Mouse (Mus musculus): ENCODE measurements around the gene Fignl2. TPM values are rescaled to one million over a fixed set of nuclear protein-coding genes. Genes with fewer than 3 reads are reported as not detected.

Fignl2 gene
- total and polyA plus RNA-seq, 3 experiments = not detected

- H3K27me3 ChIP-seq (replicated peaks) = peaks cover 61% of the 10 kb centered on the region
- no peak overlapping the region for H3K4me3 ChIP-seq (replicated peaks in 1 of 3; ENCODE audit: low read depth in 2 of 3, low read length in 2 of 3, poor library complexity in 1 of 3)
- no peak for TF ChIP-seq SIN3A (IDR thresholded peaks at IDR 0.05; ENCODE audit: low read length)
- TF ChIP-seq POLR2A (IDR thresholded peaks at IDR 0.05; ENCODE audit: low read depth, low read length) = no peak
- TF ChIP-seq JUND (conservative IDR thresholded peaks at IDR 0.05; ENCODE audit: low read depth, low read length) = no peak
- TF ChIP-seq BHLHE40 (IDR thresholded peaks at IDR 0.05; ENCODE audit: low read depth, low read length) = no peak
- no peak for TF ChIP-seq CHD1 (IDR thresholded peaks at IDR 0.05; ENCODE audit: low read depth, low read length)
- in situ Hi-C loops (cut with MboI; ENCODE audit: low pct_ligation_motif_present, low pct_unique_long_range_greater_than_20kb, low sequenced_read_pairs) = no loop called here
- H3K27ac ChIP-seq (ENCODE audit: insufficient read depth, low read depth) = no peak overlapping the region
- no peak overlapping the region for H3K9ac ChIP-seq (ENCODE audit: insufficient read depth, low read depth)
- H3K4me2 ChIP-seq (ENCODE audit: insufficient read depth, low read depth, poor library complexity, severe bottlenecking) = no peak overlapping the region
- no peak for DNase-seq (ENCODE audit: extremely low read depth)
- H3K4me1 ChIP-seq (ENCODE audit: control insufficient read depth in 1 of 2, insufficient read depth in 2 of 2) = peaks cover 2% of the 10 kb centered on the region in 2 experiments; a peak in 2 of 4 replicates
- peaks cover under 1% of the 10 kb centered on the region for H3K9me3 ChIP-seq (replicated peaks; ENCODE audit: low read length)
- H3K79me2 ChIP-seq (replicated peaks; ENCODE audit: control insufficient read depth, extremely low read depth, insufficient read depth, poor library complexity, severe bottlenecking) = no peaks in the 10 kb centered on the region
- dilution Hi-C loops (cut with MboI; ENCODE audit: extremely low pct_ligation_motif_present, extremely low pct_unique_long_range_greater_than_20kb, low sequenced_read_pairs) = no loop called here
- H3K36me3 ChIP-seq (replicated peaks in 1 of 2; ENCODE audit: control insufficient read depth in 1 of 2, insufficient read depth in 1 of 2, low read length in 1 of 2) = no peaks in the 10 kb centered on the region
Measured at GRCm38 (mm10) chr15:101095392-101095791, 17.0 kb upstream of the Fignl2 start.

DNA sequence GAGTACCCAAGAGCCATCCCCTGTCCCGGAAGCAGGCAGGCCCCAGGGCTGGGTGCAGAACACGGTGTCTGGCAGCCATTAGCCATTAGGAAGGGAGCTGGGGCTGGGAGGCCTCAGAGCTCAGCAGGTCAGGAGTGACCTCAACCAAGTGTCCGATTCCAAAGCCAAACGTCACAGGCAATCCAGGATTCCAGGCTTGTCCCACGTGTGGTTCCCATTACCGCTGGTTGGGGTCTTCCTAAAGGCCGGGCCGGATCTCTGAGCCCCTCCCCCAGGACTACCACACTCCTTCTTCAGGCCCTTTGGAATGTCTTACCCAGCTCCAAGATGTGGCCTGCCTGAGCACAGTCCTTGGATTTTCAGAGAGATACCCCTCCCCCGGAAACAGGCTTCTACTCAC lies 16.6 kb upstream of the Fignl2 start:
- Histone ChIP-seq H3K9ac (ENCODE audit: insufficient read depth, low read depth) (no peak overlapping the region), H3K27me3 (replicated peaks) (peaks cover 65% of the 10 kb centered on the region)

GRCm38 (mm10) chr15:101093988-101094387 lies 15.6 kb upstream of the Fignl2 start:
- H3K9me3 ChIP-seq (replicated peaks; ENCODE audit: low read length) = no peaks in the 10 kb centered on the region
- TF ChIP-seq MAZ (IDR thresholded peaks at IDR 0.05; ENCODE audit: low read depth, low read length) (no peak), CTCF (conservative IDR thresholded peaks at IDR 0.05 in 1 of 2, IDR thresholded peaks at IDR 0.05 in 1 of 2; ENCODE audit: low read depth in 2 of 2, low read length in 2 of 2) (no peak), MAX (IDR thresholded peaks at IDR 0.05; ENCODE audit: low read length) (no peak), IRF4 (IDR thresholded peaks at IDR 0.05; ENCODE audit: low read depth, low read length) (no peak), NELFE (IDR thresholded peaks at IDR 0.05; ENCODE audit: low read depth, low read length) (no peak), POLR2A (IDR thresholded peaks at IDR 0.05; ENCODE audit: low read depth, low read length) (no peak), MXI1 (IDR thresholded peaks at IDR 0.05; ENCODE audit: low read depth, low read length) (no peak), SIN3A (IDR thresholded peaks at IDR 0.05; ENCODE audit: low read length) (no peak), HCFC1 (IDR thresholded peaks at IDR 0.05; ENCODE audit: low read depth, low read length) (no peak), ZKSCAN1 (IDR thresholded peaks at IDR 0.05; ENCODE audit: borderline replicate concordance, low read depth, low read length) (no peak), CHD1 (IDR thresholded peaks at IDR 0.05; ENCODE audit: low read depth, low read length) (no peak), MEF2A (IDR thresholded peaks at IDR 0.05; ENCODE audit: borderline replicate concordance, low read depth, low read length) (no peak), ZC3H11A (IDR thresholded peaks at IDR 0.05; ENCODE audit: low read depth, low read length) (no peak), JUN (IDR thresholded peaks at IDR 0.05; ENCODE audit: insufficient read depth, low read depth, low read length) (no peak)
- dilution Hi-C loops (cut with MboI; ENCODE audit: extremely low pct_ligation_motif_present, extremely low pct_unique_long_range_greater_than_20kb, low sequenced_read_pairs) = no loop called here
- no peak overlapping the region for H3K27ac ChIP-seq (ENCODE audit: insufficient read depth, low read depth)
- no peak for DNase-seq (ENCODE audit: extremely low read depth)
- H3K4me2 ChIP-seq (ENCODE audit: insufficient read depth, low read depth, poor library complexity, severe bottlenecking) = no peak overlapping the region
- peaks cover 2 to 6% of the 10 kb centered on the region in 2 experiments; a peak in 3 of 4 replicates for H3K4me1 ChIP-seq (ENCODE audit: control insufficient read depth in 1 of 2, insufficient read depth in 2 of 2)
- no peaks in the 10 kb centered on the region for H3K36me3 ChIP-seq (replicated peaks in 1 of 2; ENCODE audit: control insufficient read depth in 1 of 2, insufficient read depth in 1 of 2, low read length in 1 of 2)
- in situ Hi-C loops (cut with MboI; ENCODE audit: low pct_ligation_motif_present, low pct_unique_long_range_greater_than_20kb, low sequenced_read_pairs) = no loop called here
- H3K27me3 ChIP-seq (replicated peaks) = peaks cover 61% of the 10 kb centered on the region
- no peak overlapping the region for H3K4me3 ChIP-seq (replicated peaks in 1 of 3; ENCODE audit: low read depth in 2 of 3, low read length in 2 of 3, poor library complexity in 1 of 3)
- H3K79me2 ChIP-seq (replicated peaks; ENCODE audit: control insufficient read depth, extremely low read depth, insufficient read depth, poor library complexity, severe bottlenecking) = no peaks in the 10 kb centered on the region
- no peak overlapping the region for H3K9ac ChIP-seq (ENCODE audit: insufficient read depth, low read depth)

More for the DNA sequence above, 16.6 kb upstream of the Fignl2 start:
- Histone ChIP-seq H3K9me3 (replicated peaks; ENCODE audit: low read length) (no peaks in the 10 kb centered on the region), H3K36me3 (replicated peaks in 1 of 2; ENCODE audit: control insufficient read depth in 1 of 2, insufficient read depth in 1 of 2, low read length in 1 of 2) (no peaks in the 10 kb centered on the region), H3K4me3 (replicated peaks in 1 of 3; ENCODE audit: low read depth in 2 of 3, low read length in 2 of 3, poor library complexity in 1 of 3) (no peak overlapping the region), H3K4me2 (ENCODE audit: insufficient read depth, low read depth, poor library complexity, severe bottlenecking) (no peak overlapping the region), H3K27ac (ENCODE audit: insufficient read depth, low read depth) (no peak overlapping the region), H3K79me2 (replicated peaks; ENCODE audit: control insufficient read depth, extremely low read depth, insufficient read depth, poor library complexity, severe bottlenecking) (no peaks in the 10 kb centered on the region), H3K4me1 (ENCODE audit: control insufficient read depth in 1 of 2, insufficient read depth in 2 of 2) (peaks cover 2% of the 10 kb centered on the region in 2 experiments; a peak in 2 of 4 replicates)
- no peak for DNase-seq (ENCODE audit: extremely low read depth)
- in situ Hi-C loops (cut with MboI; ENCODE audit: low pct_ligation_motif_present, low pct_unique_long_range_greater_than_20kb, low sequenced_read_pairs) = no loop called here
- no peak for TF ChIP-seq TBP (conservative IDR thresholded peaks at IDR 0.05; ENCODE audit: low read depth, low read length)
- no peak for TF ChIP-seq JUN (IDR thresholded peaks at IDR 0.05; ENCODE audit: insufficient read depth, low read depth, low read length)
- TF ChIP-seq TCF12 (IDR thresholded peaks at IDR 0.05; ENCODE audit: low read depth, low read length) = no peak
- no peak for TF ChIP-seq SIN3A (IDR thresholded peaks at IDR 0.05; ENCODE audit: low read length)
- TF ChIP-seq ETS1 (conservative IDR thresholded peaks at IDR 0.05; ENCODE audit: low read depth, low read length) = no peak
- no peak for TF ChIP-seq MYC (IDR thresholded peaks at IDR 0.05; ENCODE audit: low read depth, low read length)
- TF ChIP-seq SMC3 (IDR thresholded peaks at IDR 0.05; ENCODE audit: low read depth, low read length) = no peak
- TF ChIP-seq NRF1 (IDR thresholded peaks at IDR 0.05; ENCODE audit: low read depth, low read length) = no peak
- TF ChIP-seq MXI1 (IDR thresholded peaks at IDR 0.05; ENCODE audit: low read depth, low read length) = no peak
- TF ChIP-seq POLR2AphosphoS2 (IDR thresholded peaks at IDR 0.05; ENCODE audit: low read depth, low read length) = no peak
- no peak for TF ChIP-seq ZKSCAN1 (IDR thresholded peaks at IDR 0.05; ENCODE audit: borderline replicate concordance, low read depth, low read length)
- TF ChIP-seq ZNF384 (IDR thresholded peaks at IDR 0.05; ENCODE audit: low read depth, low read length) = no peak
- no peak for TF ChIP-seq E2F4 (IDR thresholded peaks at IDR 0.05; ENCODE audit: insufficient replicate concordance, low read depth, low read length)
- no peak for TF ChIP-seq PAX5 (IDR thresholded peaks at IDR 0.05; ENCODE audit: low read length)
- no peak for TF ChIP-seq ZMIZ1 (IDR thresholded peaks at IDR 0.05; ENCODE audit: low read depth, low read length)
- dilution Hi-C loops (cut with MboI; ENCODE audit: extremely low pct_ligation_motif_present, extremely low pct_unique_long_range_greater_than_20kb, low sequenced_read_pairs) = no loop called here
